ENCODE assay signal across 19 mouse cellular contexts in genomic region chr10:69157471-69157870, GRCm38 (mm10). TPM values are rescaled to one million over a fixed set of nuclear protein-coding genes. Genes with fewer than 3 reads are reported as not detected.
DNase-seq lines count a peak whose midpoint lies in the region; ATAC-seq and TF ChIP-seq lines count a peak whose summit lies in the region.
"Had no signal": no experiment of that assay in that cellular context is flagged by ENCODE, and none has a peak within 500 bp of the region (broad histone marks: within the 10 kb centered on the region; RNA-seq: fewer than 3 reads in every experiment).

No protein-coding gene starts in this region.

- DNase-seq in 3T3-L1 (ENCODE audit: low read depth, low spot score): peak; percentile 50
- no peak for DNase-seq in urinary bladder, postnatal 14 days (ENCODE audit: low spot score)
- no peak for DNase-seq in adrenal gland, postnatal 25 days
- DNase-seq in gastrocnemius, postnatal 25 days: no peak
- DNase-seq: adrenal gland, adult 2 months; cerebellum, adult 11-12 months; cerebellum, postnatal 25 days; kidney, adult 9 months; kidney, postnatal 25 days; liver; lung, postnatal 10 days; thymus, adult 2 months had no signal

- H3K9me3 ChIP-seq in embryonic facial prominence, embryonic 15.5 days (replicated peaks): no peaks in the 10 kb centered on the region
- H3K9me3 ChIP-seq: forebrain, embryonic 12.5 days; hindbrain, embryonic 13.5 days had no signal

- 58% methylated on average over 2 of the region's 2 CpGs for WGBS in embryonic facial prominence, embryonic 15.5 days

- no peaks in the 10 kb centered on the region for H3K27me3 ChIP-seq in C2C12 (ENCODE audit: control insufficient read depth, insufficient read depth, insufficient read length)
- H3K27me3 ChIP-seq in embryonic facial prominence, embryonic 15.5 days: no peaks in the 10 kb centered on the region
- no peaks in the 10 kb centered on the region for H3K27me3 ChIP-seq in myocyte (ENCODE audit: control insufficient read depth, insufficient read depth, insufficient read length)
- H3K27me3 ChIP-seq: forebrain, embryonic 12.5 days; hindbrain, embryonic 13.5 days had no signal

- H3K79me2 ChIP-seq in C2C12 (ENCODE audit: control insufficient read depth, insufficient read depth) (no peaks in the 10 kb centered on the region), myocyte (ENCODE audit: control insufficient read depth, insufficient read depth) (no peaks in the 10 kb centered on the region)

- no peaks in the 10 kb centered on the region for H3K79me3 ChIP-seq in C2C12 (ENCODE audit: low read depth)

- ATAC-seq in embryonic facial prominence, embryonic 15.5 days (ENCODE audit: insufficient number of reproducible peaks, low FRiP score, low TSS enrichment, low read depth): no peak

- peaks cover 7% of the 10 kb centered on the region for H3K4me1 ChIP-seq in embryonic facial prominence, embryonic 15.5 days
- H3K4me1 ChIP-seq: forebrain, embryonic 12.5 days; hindbrain, embryonic 13.5 days had no signal

- H3K36me3 ChIP-seq in C2C12 (ENCODE audit: control insufficient read depth, insufficient read depth) (no peaks in the 10 kb centered on the region), myocyte (ENCODE audit: control insufficient read depth, insufficient read depth) (no peaks in the 10 kb centered on the region)
- H3K36me3 ChIP-seq in embryonic facial prominence, embryonic 15.5 days: no peaks in the 10 kb centered on the region
- H3K36me3 ChIP-seq: forebrain, embryonic 12.5 days; hindbrain, embryonic 13.5 days had no signal

- H3ac ChIP-seq in C2C12 (ENCODE audit: control insufficient read depth, insufficient read length, low read depth): no peak overlapping the region
- no peak overlapping the region for H3ac ChIP-seq in myocyte (ENCODE audit: control insufficient read depth, insufficient read length)

- no peak for TF ChIP-seq POLR2A in myocyte (IDR thresholded peaks at IDR 0.05; ENCODE audit: insufficient read length, low read depth)

- peak overlapping the region; percentile 44; the same call in 1 of the 2 replicates for H3K27ac ChIP-seq in embryonic facial prominence, embryonic 15.5 days (replicated peaks)
- H3K27ac ChIP-seq: forebrain, embryonic 12.5 days; hindbrain, embryonic 13.5 days; layer of hippocampus, adult 2 months had no signal

- H3K4me3 ChIP-seq in C2C12 (ENCODE audit: insufficient read depth, poor library complexity, severe bottlenecking): no peak overlapping the region
- no peak overlapping the region for H3K4me3 ChIP-seq in embryonic facial prominence, embryonic 15.5 days (replicated peaks)
- H3K4me3 ChIP-seq in myocyte: no peak overlapping the region
- H3K4me3 ChIP-seq: forebrain, embryonic 12.5 days; hindbrain, embryonic 13.5 days; layer of hippocampus, adult 2 months had no signal

- H3K9ac ChIP-seq in embryonic facial prominence, embryonic 15.5 days: no peak overlapping the region
- H3K9ac ChIP-seq: forebrain, embryonic 12.5 days; hindbrain, embryonic 13.5 days had no signal

- no peak for TF ChIP-seq CTCF in C2C12 (IDR thresholded peaks at IDR 0.05; ENCODE audit: control insufficient read depth, insufficient read depth, insufficient read length)

- no peak overlapping the region for H3K4me2 ChIP-seq in embryonic facial prominence, embryonic 15.5 days (replicated peaks)
- peak overlapping the region; percentile 24 for H3K4me2 ChIP-seq in myocyte (ENCODE audit: low read depth)
- H3K4me2 ChIP-seq: forebrain, embryonic 12.5 days; hindbrain, embryonic 13.5 days; midbrain, embryonic 11.5 days had no signal

TF ChIP-seq in C2C12, 6 proteins besides CTCF, POLR2A, EP300 and RAD21:
- TF ChIP-seq CEBPB (IDR thresholded peaks at IDR 0.05; ENCODE audit: low read depth) (no peak), MYOD1 (IDR thresholded peaks at IDR 0.05; ENCODE audit: control insufficient read depth, insufficient read length, low read depth) (peak; percentile 20)

TF ChIP-seq in myocyte, 11 proteins besides CTCF, POLR2A, EP300 and RAD21:
- TF ChIP-seq MYOD1 (IDR thresholded peaks at IDR 0.05; ENCODE audit: control insufficient read depth in 1 of 3, insufficient read length in 2 of 3, low read depth in 2 of 3) (no peak), MYOG (IDR thresholded peaks at IDR 0.05; ENCODE audit: control insufficient read depth in 1 of 3, insufficient read depth in 1 of 3, insufficient read length in 2 of 3, low read depth in 2 of 3) (peak in 1 of 3 experiments; percentile 13)

RNA-seq across cellular contexts. Expression of gene Rhobtb1, which starts 6.2 kb away (rescaled TPM):
- polyA plus RNA-seq in C2C12 (2012; fragmentation: generic; extraction: Trizol): 3.8 TPM
- 28.4 and 33.1 TPM in 2 replicates for polyA plus RNA-seq in embryonic facial prominence, embryonic 15.5 days (2015; fragmentation: Nextera tagmentation; extraction: Ambion mirVana)
- polyA plus RNA-seq in myocyte (2012; fragmentation: generic; extraction: Trizol): 7.5 TPM
- 9.5 and 10.6 TPM in 2 replicates for total RNA-seq in adrenal gland, postnatal 25 days (2021)
- total RNA-seq in gastrocnemius, postnatal 25 days (2021): 10 to 100 TPM; 10.3 to 17.2 TPM

RNA-seq across cellular contexts. Expression of gene A930033H14Rik, which starts 55.4 kb away (rescaled TPM):
- polyA plus RNA-seq in C2C12 (2012; fragmentation: generic; extraction: Trizol) (0.48 TPM), myocyte (2012; fragmentation: generic; extraction: Trizol) (1.9 TPM)
- polyA plus RNA-seq in embryonic facial prominence, embryonic 15.5 days (2015; fragmentation: Nextera tagmentation; extraction: Ambion mirVana): 3.0 and 3.2 TPM in 2 replicates
- total RNA-seq in adrenal gland, postnatal 25 days (2021): 3.2 and 5.5 TPM in 2 replicates
- total RNA-seq in gastrocnemius, postnatal 25 days (2021): 1 to 10 TPM; 2.7 to 2.8 TPM
